Mouse (Mus musculus): ENCODE data around the gene Nsd2. TPM values are rescaled to one million over a fixed set of nuclear protein-coding genes. Genes with fewer than 3 reads are reported as not detected.

Gene Nsd2
- polyA plus RNA-seq, 1 experiment from 2014 or later, result 115 TPM

- H3K4me2 ChIP-seq (replicated peaks), result peak overlapping the region; percentile 75
- H3K9me3 ChIP-seq, result no peaks in the 10 kb centered on the region
- peaks cover 7% of the 10 kb centered on the region for H3K36me3 ChIP-seq
- peak overlapping the region; percentile 99 for H3K9ac ChIP-seq (replicated peaks)
- WGBS, result under 1% methylated on average over 103 of the region's 121 CpGs
- ATAC-seq (ENCODE audit: low FRiP score, low read depth), result peak; percentile 50
- H3K4me3 ChIP-seq, result peak overlapping the region; percentile 100
- H3K4me1 ChIP-seq, result peaks cover 57% of the 10 kb centered on the region
- peak overlapping the region; percentile 100 for H3K27ac ChIP-seq (replicated peaks)
- no peaks in the 10 kb centered on the region for H3K27me3 ChIP-seq
Measured at GRCm38 (mm10) chr5:33820733-33821621, 452 bp downstream of the Nsd2 start.

- Histone ChIP-seq H3K27me3 (no peaks in the 10 kb centered on the region), H3K36me3 (peaks cover 7% of the 10 kb centered on the region), H3K4me1 (peaks cover 58% of the 10 kb centered on the region), H3K4me3 (peak overlapping the region; percentile 100), H3K9me3 (no peaks in the 10 kb centered on the region), H3K4me2 (replicated peaks) (peak overlapping the region; percentile 75), H3K27ac (replicated peaks) (no peak overlapping the region), H3K9ac (replicated peaks) (peak overlapping the region; percentile 99)
- no peak for ATAC-seq (ENCODE audit: low FRiP score, low read depth)
- 41% methylated on average over 2 of the region's 2 CpGs for WGBS
Measured at GRCm38 (mm10) chr5:33821901-33822427, 1.4 kb downstream of the Nsd2 start.

GRCm38 (mm10) chr5:33822456-33822855 lies 1.9 kb downstream of the Nsd2 start:
- peaks cover 58% of the 10 kb centered on the region for H3K4me1 ChIP-seq
- 24% methylated on average over 3 of the region's 3 CpGs for WGBS
- no peaks in the 10 kb centered on the region for H3K27me3 ChIP-seq

GRCm38 (mm10) chr5:33826001-33826400 lies 5.5 kb downstream of the Nsd2 start:
- Histone ChIP-seq H3K4me2 (replicated peaks) (no peak overlapping the region; the same call in 1 of the 2 replicates), H3K36me3 (peaks cover 11% of the 10 kb centered on the region), H3K9ac (replicated peaks) (no peak overlapping the region), H3K4me3 (no peak overlapping the region), H3K9me3 (no peaks in the 10 kb centered on the region), H3K4me1 (peaks cover 40% of the 10 kb centered on the region), H3K27ac (replicated peaks) (0 out of 2 replicates have a peak overlapping the region, but pooled peaks have one; percentile 15), H3K27me3 (no peaks in the 10 kb centered on the region)
- no peak for ATAC-seq (ENCODE audit: low FRiP score, low read depth)

More at GRCm38 (mm10) chr5:33822456-33822855, 1.9 kb downstream of the Nsd2 start:
- no peak for ATAC-seq (ENCODE audit: low FRiP score, low read depth)
- Histone ChIP-seq H3K27ac (replicated peaks) (no peak overlapping the region), H3K9ac (replicated peaks) (peak overlapping the region; percentile 99), H3K4me3 (peak overlapping the region; percentile 100), H3K36me3 (peaks cover 7% of the 10 kb centered on the region), H3K4me2 (replicated peaks) (peak overlapping the region; percentile 75), H3K9me3 (no peaks in the 10 kb centered on the region)

- ATAC-seq (ENCODE audit: low FRiP score, low read depth), result no peak
- WGBS, result 89% methylated on average over 8 of the region's 8 CpGs
- no peak overlapping the region for H3K27ac ChIP-seq (replicated peaks)
- no peak overlapping the region for H3K4me3 ChIP-seq
- peaks cover 15% of the 10 kb centered on the region for H3K36me3 ChIP-seq
- no peaks in the 10 kb centered on the region for H3K9me3 ChIP-seq
- no peak overlapping the region for H3K9ac ChIP-seq (replicated peaks)
- no peaks in the 10 kb centered on the region for H3K27me3 ChIP-seq
- peaks cover 27% of the 10 kb centered on the region for H3K4me1 ChIP-seq
- no peak overlapping the region for H3K4me2 ChIP-seq (replicated peaks)
Measured at GRCm38 (mm10) chr5:33828107-33828506, 7.6 kb downstream of the Nsd2 start.

- Histone ChIP-seq H3K4me3 (no peak overlapping the region), H3K27me3 (no peaks in the 10 kb centered on the region), H3K27ac (replicated peaks) (no peak overlapping the region), H3K4me1 (peaks cover 14% of the 10 kb centered on the region), H3K4me2 (replicated peaks) (no peak overlapping the region), H3K9ac (replicated peaks) (no peak overlapping the region), H3K36me3 (peaks cover 10% of the 10 kb centered on the region), H3K9me3 (no peaks in the 10 kb centered on the region)
- no peak for ATAC-seq (ENCODE audit: low FRiP score, low read depth)
- WGBS, result 95% methylated on average over 3 of the region's 3 CpGs
Measured at GRCm38 (mm10) chr5:33829958-33830357, 9.4 kb downstream of the Nsd2 start.

GRCm38 (mm10) chr5:33830832-33831231 lies 10.3 kb downstream of the Nsd2 start:
- 79% methylated on average over 1 of the region's 1 CpGs for WGBS
- H3K36me3 ChIP-seq, result 0 out of 2 replicates have a peak, but pooled peaks cover 8% of the 10 kb centered on the region

GRCm38 (mm10) chr5:33841331-33841730 lies 20.8 kb downstream of the Nsd2 start:
- Histone ChIP-seq H3K4me3 (no peak overlapping the region), H3K27me3 (no peaks in the 10 kb centered on the region), H3K9me3 (no peaks in the 10 kb centered on the region), H3K36me3 (peaks cover 33% of the 10 kb centered on the region), H3K9ac (replicated peaks) (no peak overlapping the region), H3K4me2 (replicated peaks) (no peak overlapping the region), H3K4me1 (no peaks in the 10 kb centered on the region), H3K27ac (replicated peaks) (no peak overlapping the region)
- ATAC-seq (ENCODE audit: low FRiP score, low read depth), result no peak
- 97% methylated on average over 1 of the region's 1 CpGs for WGBS

More at GRCm38 (mm10) chr5:33830832-33831231, 10.3 kb downstream of the Nsd2 start:
- Histone ChIP-seq H3K27me3 (no peaks in the 10 kb centered on the region), H3K4me2 (replicated peaks) (no peak overlapping the region), H3K4me3 (no peak overlapping the region), H3K27ac (replicated peaks) (no peak overlapping the region), H3K4me1 (peaks cover 5% of the 10 kb centered on the region; the same call in 1 of the 2 replicates), H3K9me3 (no peaks in the 10 kb centered on the region), H3K9ac (replicated peaks) (no peak overlapping the region)
- ATAC-seq (ENCODE audit: low FRiP score, low read depth), result no peak

GRCm38 (mm10) chr5:33842549-33842948 lies 22.0 kb downstream of the Nsd2 start:
- ATAC-seq (ENCODE audit: low FRiP score, low read depth), result no peak
- H3K4me3 ChIP-seq, result no peak overlapping the region
- no peak overlapping the region for H3K4me2 ChIP-seq (replicated peaks)
- peaks cover 41% of the 10 kb centered on the region for H3K36me3 ChIP-seq
- H3K27me3 ChIP-seq, result no peaks in the 10 kb centered on the region
- H3K9me3 ChIP-seq, result no peaks in the 10 kb centered on the region
- 93% methylated on average over 4 of the region's 4 CpGs for WGBS
- H3K4me1 ChIP-seq, result no peaks in the 10 kb centered on the region
- H3K9ac ChIP-seq (replicated peaks), result no peak overlapping the region
- H3K27ac ChIP-seq (replicated peaks), result no peak overlapping the region

- Histone ChIP-seq H3K27me3 (no peaks in the 10 kb centered on the region), H3K9ac (replicated peaks) (no peak overlapping the region), H3K36me3 (peaks cover 73% of the 10 kb centered on the region), H3K27ac (replicated peaks) (no peak overlapping the region), H3K4me3 (no peak overlapping the region), H3K4me1 (no peaks in the 10 kb centered on the region), H3K9me3 (no peaks in the 10 kb centered on the region), H3K4me2 (replicated peaks) (no peak overlapping the region)
- ATAC-seq (ENCODE audit: low FRiP score, low read depth), result no peak
- 94% methylated on average over 4 of the region's 4 CpGs for whole genome bisulfite sequencing
Measured at GRCm38 (mm10) chr5:33851466-33851865, 30.9 kb downstream of the Nsd2 start.

- ATAC-seq (ENCODE audit: low FRiP score, low read depth), result no peak
- H3K36me3 ChIP-seq, result peaks cover 75% of the 10 kb centered on the region
Measured at GRCm38 (mm10) chr5:33853086-33853485, 32.6 kb downstream of the Nsd2 start.

GRCm38 (mm10) chr5:33854019-33854418 lies 33.5 kb downstream of the Nsd2 start:
- ATAC-seq (ENCODE audit: low FRiP score, low read depth), result no peak
- Histone ChIP-seq H3K4me2 (replicated peaks) (no peak overlapping the region), H3K4me1 (no peaks in the 10 kb centered on the region), H3K27ac (replicated peaks) (no peak overlapping the region), H3K4me3 (no peak overlapping the region), H3K36me3 (peaks cover 78% of the 10 kb centered on the region), H3K9ac (replicated peaks) (no peak overlapping the region), H3K9me3 (no peaks in the 10 kb centered on the region), H3K27me3 (no peaks in the 10 kb centered on the region)
- 82% methylated on average over 2 of the region's 2 CpGs for WGBS

More at GRCm38 (mm10) chr5:33853086-33853485, 32.6 kb downstream of the Nsd2 start:
- Histone ChIP-seq H3K9me3 (no peaks in the 10 kb centered on the region), H3K4me3 (no peak overlapping the region), H3K9ac (replicated peaks) (no peak overlapping the region), H3K27me3 (no peaks in the 10 kb centered on the region), H3K27ac (replicated peaks) (no peak overlapping the region), H3K4me1 (no peaks in the 10 kb centered on the region), H3K4me2 (replicated peaks) (no peak overlapping the region)
- WGBS, result 93% methylated on average over 1 of the region's 1 CpGs

All from midbrain, embryonic 12.5 days (tissue).